Mouse (Mus musculus) ES-CJ7 (cell line): ENCODE measurements around the gene Fam89a.
A peak's percentile ranks its signal among the peaks of the same experiment; 100 is the strongest.

ENCODE experiments used
- DNase-seq: peaks from one replicate; pipeline ENCODE4 v3.0.0; 2011; ENCODE audit warnings: low read depth, low spot score

Fam89a gene

DNA sequence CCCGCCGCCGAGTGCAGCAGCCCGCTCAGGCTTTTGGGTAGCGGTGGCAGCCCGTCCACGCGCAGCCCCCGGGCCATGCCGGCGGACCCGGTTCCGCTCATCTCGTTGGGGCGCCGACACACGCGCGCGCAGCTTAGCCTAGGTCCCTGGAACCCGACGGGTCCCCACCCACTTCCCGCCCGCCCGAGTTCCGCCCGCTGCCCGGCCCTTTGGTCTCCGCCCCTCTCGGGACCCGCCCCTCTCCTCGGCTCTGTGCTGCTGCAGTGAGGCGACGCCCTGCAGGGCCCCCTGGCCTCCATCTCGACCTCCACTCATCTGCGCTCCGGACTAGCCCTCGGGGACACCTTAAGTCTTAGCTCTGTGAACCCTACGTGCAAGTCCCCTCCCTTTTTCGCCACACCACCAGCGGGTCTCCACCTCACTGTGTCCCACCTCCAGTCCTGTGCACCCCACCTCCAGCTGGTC, at the start of gene Fam89a:
Gene Fam89a, minus strand, starts transcription at position 124 of the 465 bp plus-strand sequence.
- peak; percentile 68 for DNase-seq

DNA sequence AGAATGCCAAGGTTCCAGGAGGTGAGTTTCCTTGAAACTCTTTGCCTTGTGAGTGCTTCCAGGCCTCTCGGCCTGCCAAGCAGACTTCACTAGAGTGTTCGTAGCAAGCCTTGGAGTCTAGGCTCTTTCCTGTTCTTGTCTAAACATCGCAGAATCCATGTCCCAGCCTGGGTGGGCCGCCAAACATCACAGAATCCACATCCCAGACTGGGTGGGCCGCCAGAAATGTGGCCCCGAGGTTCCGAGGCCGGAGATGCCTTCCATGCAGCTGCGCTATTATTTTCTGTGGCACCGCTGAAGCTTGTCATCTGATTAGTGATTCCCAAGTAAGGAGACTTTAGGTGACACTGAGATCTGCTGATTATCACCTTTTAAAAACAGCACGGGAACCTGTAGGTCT, 48.9 kb upstream of the Fam89a start:
- DNase-seq, result no peak

DNA sequence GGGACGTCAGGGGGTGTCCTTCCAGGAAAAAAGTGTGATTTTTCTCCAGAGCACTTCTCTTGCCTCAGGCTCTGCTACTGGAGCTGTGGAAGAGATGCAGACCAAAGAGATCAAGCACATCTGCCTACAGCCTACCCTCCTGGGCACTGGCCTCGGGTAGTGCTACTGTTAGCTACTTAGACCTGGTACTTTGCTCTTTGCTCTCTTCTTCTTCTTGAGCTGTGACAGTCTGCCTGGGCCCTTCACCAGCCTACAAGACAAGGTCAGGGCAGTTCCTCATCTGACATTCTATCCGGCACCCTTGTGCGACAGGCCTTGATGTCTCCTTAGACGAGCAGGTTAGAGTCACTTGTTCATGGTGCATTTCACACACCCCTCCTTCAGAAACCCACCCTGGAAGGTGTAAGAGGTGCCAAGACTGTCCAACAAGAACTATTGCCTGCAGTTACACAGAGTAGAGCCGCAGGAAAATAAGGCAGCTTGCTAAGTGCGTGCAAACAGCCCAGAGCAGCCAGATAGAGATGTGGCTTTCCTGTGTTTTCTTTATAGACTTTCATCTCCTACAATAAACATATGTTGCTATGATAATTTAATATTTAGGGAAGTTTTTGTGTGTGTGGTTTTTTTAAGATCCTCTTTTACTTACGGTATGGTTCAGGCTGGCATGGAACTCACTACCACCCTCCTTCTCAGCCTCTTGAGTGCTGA, 44.3 kb upstream of the Fam89a start:
- no peak for DNase-seq

DNA sequence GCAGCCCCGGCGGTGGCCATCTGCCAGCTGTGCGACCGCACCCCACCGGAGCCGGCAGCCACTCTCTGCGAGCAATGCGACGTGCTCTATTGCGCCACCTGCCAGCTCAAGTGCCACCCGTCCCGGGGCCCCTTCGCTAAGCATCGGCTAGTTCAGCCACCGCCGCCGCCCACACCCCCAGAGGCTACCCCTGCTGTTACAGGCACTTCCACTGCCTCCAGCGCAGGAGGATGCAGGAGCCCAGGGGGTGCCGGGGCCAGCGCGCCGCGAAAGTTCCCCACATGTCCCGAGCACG, 42.8 kb upstream of the Fam89a start:
- DNase-seq, result peak; percentile 82

DNA sequence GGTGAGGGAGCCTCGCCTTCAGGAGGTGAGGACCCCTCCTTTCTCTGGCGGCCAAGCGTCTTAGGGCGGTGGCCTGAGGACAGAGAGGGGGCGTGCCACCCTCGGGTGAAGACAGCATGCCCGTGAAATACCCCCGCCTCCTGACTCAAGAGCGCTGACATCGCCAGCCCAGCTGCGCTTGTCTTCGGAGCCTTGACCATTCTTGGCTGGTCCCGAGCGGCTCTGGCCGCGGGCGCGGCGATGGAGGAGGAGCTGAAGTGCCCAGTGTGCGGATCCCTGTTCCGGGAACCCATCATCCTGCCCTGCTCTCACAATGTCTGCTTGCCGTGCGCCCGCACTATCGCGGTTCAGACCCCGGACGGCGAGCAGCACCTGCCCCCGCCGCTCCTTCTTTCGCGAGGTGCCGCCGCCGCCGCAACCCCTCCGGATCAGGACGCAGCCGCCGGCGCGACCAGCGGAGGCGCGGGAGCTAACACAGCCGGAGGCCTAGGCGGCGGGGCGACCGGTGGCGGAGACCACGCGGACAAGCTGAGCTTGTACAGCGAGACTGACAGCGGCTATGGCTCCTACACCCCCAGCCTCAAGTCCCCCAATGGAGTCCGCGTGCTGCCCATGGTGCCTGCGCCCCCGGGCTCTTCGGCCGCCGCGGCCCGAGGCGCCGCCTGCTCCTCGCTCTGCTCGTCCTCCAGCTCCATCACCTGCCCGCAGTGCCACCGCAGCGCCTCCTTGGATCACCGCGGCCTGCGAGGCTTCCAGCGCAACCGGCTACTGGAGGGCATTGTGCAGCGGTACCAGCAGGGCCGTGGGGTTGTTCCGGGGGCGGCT, 42.2 kb upstream of the Fam89a start:
- peak; percentile 32 for DNase-seq

DNA sequence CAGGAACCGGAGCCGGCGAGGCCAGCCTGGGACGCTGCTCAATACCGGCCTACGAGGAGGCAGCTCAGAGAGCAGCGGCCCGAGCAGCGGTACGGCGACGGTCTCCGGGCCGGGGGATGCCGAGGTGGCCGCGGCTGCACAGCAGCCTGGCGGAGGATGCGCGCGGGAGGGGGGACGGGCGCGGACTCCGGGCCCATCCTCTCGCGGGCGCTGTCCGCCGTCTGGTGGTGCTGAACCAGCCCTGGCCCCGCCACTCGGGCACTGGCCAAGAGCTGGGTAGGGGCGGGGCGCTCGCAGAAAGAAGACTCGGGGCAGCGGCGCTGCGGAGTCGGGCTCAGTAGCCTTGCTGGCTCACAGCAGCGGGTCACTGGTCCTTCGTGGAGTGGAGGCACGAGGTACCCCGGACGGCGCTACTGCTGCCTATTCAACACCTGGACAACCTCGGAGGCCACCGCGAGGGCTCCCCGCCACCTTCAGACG, 41.6 kb upstream of the Fam89a start:
- peak; percentile 78 for DNase-seq

DNA sequence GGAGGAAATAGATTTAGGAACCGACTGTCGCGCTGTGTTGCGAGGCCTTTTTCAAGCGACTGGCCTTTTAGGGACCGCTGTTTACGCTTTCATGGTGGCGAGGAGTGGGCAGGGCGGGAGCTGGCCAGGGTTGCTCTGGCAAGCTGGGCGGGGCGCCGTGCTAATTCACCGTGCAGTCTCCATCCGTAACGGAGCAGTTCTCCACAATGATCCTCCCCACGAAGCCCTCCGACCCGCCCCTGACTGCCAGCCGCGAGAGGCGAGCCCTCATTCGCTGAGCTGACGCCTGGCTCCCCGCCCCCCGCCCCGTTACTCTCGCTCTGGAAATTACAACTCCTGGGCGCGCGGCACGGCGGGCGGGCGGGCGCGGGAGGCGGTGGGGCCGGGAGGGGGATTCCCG, 41.1 kb upstream of the Fam89a start, which contains the start of gene Trim67:
Gene Trim67, plus strand, starts transcription at position 385 of the 400 bp plus-strand sequence.
- DNase-seq, result peak; percentile 83

DNA sequence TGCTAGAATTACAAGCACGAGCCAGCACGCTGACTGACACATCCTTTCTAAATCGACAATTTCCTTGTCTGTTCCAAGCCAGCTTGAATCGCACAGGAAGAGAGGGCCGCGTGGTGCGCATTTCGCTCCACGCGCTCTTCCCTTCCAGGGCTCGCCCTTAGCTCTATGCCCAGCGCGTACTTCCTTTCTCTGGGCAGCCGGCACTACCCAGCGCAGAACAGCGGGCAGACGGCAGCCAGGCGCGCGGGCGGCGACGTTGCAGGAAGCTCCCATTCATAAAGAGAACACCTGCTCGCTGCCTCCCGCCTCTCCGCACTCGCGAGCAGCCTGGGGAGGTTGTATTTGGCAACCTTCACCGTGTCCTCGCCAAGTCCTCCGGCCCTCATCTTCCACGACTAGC, 40.6 kb upstream of the Fam89a start:
- DNase-seq, result peak; percentile 34

DNA sequence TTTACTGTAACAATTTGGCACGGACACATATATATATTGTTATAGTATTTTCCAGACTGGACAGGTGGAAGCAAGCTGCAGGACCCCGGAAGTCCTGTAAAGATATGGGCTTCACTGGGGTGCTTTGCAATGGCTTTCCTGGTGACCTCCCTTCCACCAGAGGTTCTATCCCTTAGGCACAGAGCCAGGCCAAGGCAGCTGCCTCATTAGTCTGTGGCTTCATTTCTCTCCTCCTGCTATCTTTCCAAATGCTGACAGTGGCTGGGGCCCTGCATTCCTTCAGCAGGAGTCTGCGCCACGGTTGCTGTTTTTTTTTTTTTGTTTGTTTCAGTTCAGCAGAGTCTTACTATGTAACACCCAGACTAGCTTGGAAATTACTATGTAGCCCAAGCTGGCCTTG, 40.1 kb upstream of the Fam89a start:
- no peak for DNase-seq

DNA sequence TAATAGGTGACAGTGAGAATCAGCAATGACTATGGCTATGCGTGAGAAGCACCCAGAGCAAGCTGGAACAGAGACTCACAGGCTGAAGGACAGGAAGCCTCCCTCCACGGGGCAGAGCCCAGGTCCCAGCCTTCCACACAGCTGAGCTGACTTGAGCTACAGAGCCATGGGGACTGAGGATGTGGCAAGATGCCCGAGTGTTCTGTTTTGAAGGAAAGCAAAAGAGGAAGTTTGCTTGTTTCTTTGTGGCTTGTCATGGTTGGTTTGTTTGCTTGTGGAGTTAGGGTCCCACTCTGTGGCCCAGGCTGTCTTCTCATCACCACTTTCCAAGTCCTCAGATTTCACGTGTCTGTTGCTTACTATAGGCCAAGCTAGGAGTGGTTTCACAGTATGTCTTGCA, 39.0 kb upstream of the Fam89a start:
- no peak for DNase-seq

DNA sequence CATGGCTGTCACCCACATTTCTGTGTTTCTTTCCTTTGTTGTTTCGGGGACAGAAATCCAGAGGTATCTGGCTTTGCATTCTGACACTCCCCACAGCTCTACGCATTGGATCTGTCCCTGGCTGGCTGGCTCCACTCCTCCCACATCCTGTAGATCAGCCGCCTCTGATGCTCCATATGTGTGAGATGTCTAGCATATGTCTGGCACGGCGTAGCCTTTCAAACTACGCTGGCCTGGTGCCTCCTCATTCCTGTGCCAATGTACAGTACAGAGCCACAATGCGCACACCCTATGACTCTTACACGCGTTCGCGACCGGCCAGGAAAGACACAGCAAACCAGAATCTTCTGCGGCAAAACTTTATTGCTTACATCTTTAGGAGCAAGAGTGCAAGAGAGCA, 33.0 kb upstream of the Fam89a start:
- no peak for DNase-seq

DNA sequence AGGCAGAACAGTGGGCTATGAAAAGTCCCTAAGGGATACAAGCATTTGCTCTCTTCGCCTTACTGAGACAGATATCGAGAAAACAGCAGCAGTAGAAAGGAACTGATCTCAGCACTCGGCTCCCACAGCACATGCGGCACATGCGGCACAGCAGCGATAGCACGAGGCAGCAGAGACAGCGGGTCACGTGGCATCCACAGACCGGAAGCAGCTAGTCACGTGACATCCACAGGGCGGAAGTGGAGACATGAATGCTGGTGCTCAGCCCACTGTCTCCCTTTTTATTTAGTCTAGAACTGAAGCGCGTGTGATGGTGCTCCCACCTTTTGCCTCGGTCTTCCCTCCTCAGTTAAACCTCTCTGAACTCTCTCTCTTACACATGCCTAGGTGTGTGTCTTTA, 31.6 kb upstream of the Fam89a start:
- peak; percentile 32 for DNase-seq

DNA sequence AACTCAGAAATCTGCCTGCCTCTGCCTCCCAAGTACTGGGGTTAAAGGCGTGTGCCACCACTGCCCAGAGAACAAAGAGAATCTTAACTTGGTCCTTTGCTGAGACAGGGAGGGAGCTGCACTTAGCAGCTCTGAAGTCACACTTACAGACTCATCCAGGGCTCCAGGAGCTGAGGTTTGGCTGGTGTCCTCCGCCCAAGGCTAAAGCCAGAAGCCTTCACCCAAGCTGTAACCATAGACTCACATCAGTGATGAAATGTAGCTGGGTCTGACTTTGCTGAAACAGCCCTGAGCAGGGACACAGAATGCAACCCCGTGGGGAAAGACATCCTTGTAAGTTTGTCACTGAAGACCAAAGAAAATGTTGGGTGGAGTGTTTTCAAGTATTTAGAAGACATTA, 30.8 kb upstream of the Fam89a start:
- DNase-seq, result no peak

DNA sequence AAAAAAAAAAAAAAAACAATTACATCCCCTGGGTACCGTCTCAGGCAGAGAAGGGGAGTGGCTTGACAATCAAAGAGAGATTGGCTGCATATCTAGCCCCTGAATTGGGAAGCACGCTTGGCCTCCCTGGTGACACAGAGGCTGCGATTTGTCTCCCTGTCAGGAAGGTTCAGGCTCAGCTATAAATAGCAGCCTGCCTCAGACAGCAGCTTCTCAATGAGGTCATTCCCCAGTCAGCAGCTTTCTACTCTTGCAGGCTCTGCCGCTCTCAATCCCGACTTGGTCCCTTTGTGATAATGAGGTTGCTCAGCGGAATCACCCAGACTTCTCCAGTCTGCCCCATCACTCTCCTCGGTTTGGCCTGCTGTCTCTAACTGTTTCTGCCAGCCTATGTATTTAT, 28.6 kb upstream of the Fam89a start:
- DNase-seq, result no peak

DNA sequence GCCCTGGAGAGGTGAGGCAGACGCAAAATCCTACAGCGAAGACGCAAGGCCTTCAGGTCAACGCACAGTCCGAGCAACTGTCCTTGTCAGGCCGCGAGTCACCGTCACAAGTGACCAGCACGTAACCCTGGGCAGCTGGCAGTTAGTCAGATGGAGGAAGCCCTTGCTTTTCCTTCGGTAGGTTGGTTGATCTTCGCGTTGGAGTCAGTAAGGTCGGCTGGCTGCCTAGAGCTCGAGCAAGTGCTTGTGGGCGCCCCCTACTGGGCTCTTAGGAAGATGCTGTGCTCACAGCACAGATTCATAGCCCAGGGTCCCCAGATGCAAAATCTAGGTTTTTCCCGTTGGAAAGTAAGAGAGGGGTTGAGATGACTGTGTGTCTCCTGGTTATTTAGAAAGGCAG, 24.1 kb upstream of the Fam89a start:
- peak; percentile 77 for DNase-seq

DNA sequence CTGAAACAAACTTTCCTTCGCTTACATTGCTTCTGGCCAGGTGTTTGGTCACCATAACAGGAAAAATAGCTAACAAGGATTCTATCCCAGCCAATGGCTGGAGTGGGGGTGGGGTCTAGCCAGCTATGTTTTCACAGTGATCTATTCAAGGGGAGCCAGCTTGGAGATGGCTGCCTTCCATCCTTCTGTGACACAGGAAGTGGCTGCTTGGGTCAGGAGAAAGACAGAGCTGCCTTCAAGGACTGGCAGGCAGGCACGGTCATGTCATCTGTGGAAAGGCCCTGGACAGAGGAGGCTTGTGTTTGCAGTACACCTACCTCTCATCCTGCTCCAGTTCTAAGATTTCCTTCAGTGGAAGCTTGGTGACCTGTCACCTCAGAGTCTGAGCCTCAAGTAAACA, 20.8 kb upstream of the Fam89a start:
- no peak for DNase-seq

DNA sequence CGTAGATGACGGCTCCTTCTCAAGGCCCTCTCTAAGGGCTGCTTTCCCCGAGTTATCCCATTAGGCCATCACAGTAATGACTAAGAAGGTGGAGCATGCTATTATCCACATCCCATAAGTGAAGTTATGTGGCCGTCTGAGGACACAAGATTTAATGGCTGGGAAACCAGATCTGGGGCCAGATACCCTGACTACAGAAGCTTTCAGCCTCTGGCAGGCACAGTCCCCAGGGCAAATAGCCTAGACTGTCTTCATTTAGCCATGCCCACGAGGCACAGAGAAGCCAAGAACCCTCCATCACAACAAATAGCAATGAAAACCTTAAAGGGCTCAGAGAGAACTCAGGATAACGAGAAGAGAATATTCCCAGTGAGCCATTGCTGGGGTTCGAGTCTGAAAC, 11.4 kb upstream of the Fam89a start:
- DNase-seq, result no peak

DNA sequence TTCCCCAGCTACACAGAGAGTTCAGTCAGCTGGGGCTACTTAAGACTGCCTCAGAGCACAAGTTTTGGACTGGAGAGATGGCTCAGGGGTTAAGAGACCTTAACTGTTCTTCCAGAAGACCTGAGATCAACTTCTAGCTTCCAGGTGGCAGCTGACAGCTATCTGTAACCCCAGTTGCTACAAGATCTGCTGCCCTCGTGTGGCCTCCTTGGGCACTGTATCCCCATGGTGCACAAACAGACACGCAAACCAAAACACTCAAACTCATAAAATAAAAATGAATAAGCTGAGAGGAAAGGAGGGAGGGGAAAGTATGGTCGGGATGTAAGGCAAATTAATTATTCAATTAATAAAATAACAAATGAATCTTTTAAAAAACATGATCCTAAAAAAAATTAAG, 6.9 kb upstream of the Fam89a start:
- peak; percentile 80 for DNase-seq

DNA sequence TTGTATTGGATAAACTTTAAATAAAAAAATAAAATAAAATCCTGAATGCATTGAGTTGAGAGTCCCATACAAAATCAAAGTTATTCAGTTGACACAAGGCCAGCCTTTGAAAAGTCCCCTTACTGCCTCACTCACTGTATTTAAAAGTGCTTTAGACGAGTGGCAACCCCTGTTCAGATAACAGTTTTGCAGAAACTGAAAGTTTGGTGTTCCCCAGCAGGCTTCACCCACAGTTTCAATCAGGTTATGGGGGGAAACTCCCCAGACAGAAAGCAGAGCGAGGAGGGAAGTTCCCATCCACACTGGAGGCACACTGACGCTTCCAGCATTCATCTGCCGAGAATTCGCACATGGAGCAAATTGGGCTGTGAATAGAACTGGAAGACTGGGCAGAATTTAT, 5.0 kb upstream of the Fam89a start:
- DNase-seq, result no peak

DNA sequence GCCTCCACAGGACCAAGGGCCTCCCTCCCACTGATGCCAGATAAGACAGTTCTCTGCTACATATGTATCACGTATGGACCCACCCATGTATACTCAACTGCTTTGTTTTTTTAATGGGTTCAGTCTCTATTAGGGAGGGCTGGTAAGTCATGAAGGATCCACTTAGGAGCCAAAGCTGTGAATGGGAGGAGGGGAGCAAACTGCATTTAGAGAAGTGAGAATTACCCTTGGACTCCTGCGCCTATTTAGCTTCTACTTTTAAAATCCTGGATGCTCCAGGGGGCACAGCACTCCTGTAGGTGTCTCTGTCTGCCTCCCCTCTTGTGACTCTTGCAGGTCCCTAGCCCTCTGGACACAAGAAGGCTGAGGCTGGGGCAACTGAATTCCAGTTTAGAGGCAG, 4.5 kb upstream of the Fam89a start:
- no peak for DNase-seq

DNA sequence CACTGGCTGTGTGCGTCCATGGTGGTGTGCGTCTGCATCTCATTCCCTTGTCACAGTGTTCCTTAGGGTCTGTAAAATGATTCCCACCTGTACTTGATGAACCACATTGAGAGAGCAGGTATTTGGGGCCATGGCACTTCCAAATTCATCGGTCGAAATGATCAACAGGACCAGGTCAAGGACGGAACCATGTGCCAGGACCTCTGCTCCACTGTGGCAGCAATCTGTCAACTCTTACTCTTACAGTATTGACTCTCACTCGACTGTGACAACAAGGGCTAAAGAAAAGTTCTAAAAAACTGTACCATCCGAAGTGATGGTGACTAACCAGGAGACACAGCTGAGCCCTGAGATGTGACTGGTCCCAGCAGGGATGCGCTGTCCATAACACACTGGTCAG, 3.8 kb upstream of the Fam89a start:
- no peak for DNase-seq

DNA sequence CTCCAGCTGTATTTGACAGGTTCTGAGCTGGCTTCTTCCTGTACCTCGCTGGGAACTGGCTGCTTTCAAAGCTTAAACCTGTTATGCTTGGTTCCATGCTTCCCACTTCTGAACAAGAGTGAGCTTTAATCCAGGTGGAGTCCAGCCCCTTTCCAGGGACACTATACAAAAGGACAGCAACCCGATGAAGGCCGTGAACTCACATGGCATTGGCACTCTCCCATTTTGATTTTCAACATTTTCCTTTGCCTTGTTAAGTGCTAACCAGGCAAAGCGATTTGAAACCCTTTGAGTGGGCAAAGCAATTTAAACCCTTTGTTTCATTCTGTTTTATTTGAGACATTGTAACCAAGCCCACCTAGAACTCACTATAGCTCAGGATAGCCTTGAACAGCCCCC, 3.2 kb upstream of the Fam89a start:
- no peak for DNase-seq
